Mouse (Mus musculus) layer of hippocampus, postnatal 10 days (tissue): ENCODE results near the gene Ripk1. TPM values are rescaled to one million over a fixed set of nuclear protein-coding genes. Genes with fewer than 3 reads are reported as not detected.

Experiments
- DNase-seq, 2 experiments: peaks; one replicate each; pipeline ENCODE4 v3.0.0; 2021; ENCODE audit warnings: low spot score in 2 of 2
- total RNA-seq, 2 experiments: library from RNA; stranded (reverse); gene quantifications; 2 replicates each; pipeline ENCODE4 v1.2.3; 2021

Ripk1 gene
- total RNA-seq, 2 experiments from 2014 or later: 7.8 to 10.1 TPM

GRCm38 (mm10) chr13:34075893-34076292 is 73.7 kb downstream of the Ripk1 start:
- peak in 1 of 2 experiments; percentile 26 for DNase-seq

GRCm38 (mm10) chr13:34076561-34077491 is 74.7 kb downstream of the Ripk1 start:
- peak; percentile 55 to 69 for DNase-seq

GRCm38 (mm10) chr13:34077492-34078271 is 75.5 kb downstream of the Ripk1 start, which contains the start of gene Tubb2a:
Gene Tubb2a (minus strand): TSS chr13:34078007.
- DNase-seq: peak; percentile 98

- DNase-seq: no peak
These were observed 76.5 kb downstream of the Ripk1 start for GRCm38 (mm10) chr13:34078500-34079280.

GRCm38 (mm10) chr13:34079801-34080200 is 77.6 kb downstream of the Ripk1 start:
- no peak for DNase-seq

- no peak for DNase-seq
These were observed 79.8 kb downstream of the Ripk1 start for GRCm38 (mm10) chr13:34081926-34082325.

GRCm38 (mm10) chr13:34084026-34084750 is 82.0 kb downstream of the Ripk1 start:
- peak in 1 of 2 experiments; percentile 37 for DNase-seq

Other genes starting within 250 kb of the Ripk1 start
- gene Serpinb6e, start 159.0 kb upstream of the Ripk1 start, total RNA-seq: not detected
- under 1 TPM in 1 of 2 experiments, not detected in 1; 0.85 TPM for gene Serpinb6c, start 96.7 kb upstream of the Ripk1 start, total RNA-seq
- gene Nqo2, start 37.7 kb upstream of the Ripk1 start, total RNA-seq: 1 to 10 TPM; 6.4 to 7.4 TPM
- 10 to 100 TPM; 49.6 to 52.9 TPM for gene Serpinb6a, start 431 bp downstream of the Ripk1 start, total RNA-seq
- gene Bphl, start 35.2 kb downstream of the Ripk1 start, total RNA-seq: 10 to 100 TPM; 34.6 to 35.9 TPM
- 1,000 to 10,000 TPM; 2,376 to 2,620 TPM for gene Tubb2a, start 75.6 kb downstream of the Ripk1 start, total RNA-seq
- 1,000 to 10,000 TPM; 1,434 to 1,803 TPM for gene Tubb2b, start 128.1 kb downstream of the Ripk1 start, total RNA-seq
- gene Psmg4, start 160.6 kb downstream of the Ripk1 start, total RNA-seq: 10 to 100 TPM; 28.9 to 34.7 TPM